Mouse (Mus musculus) hindbrain, embryonic 11.5 days (tissue): ENCODE data around the gene Tmeff2. TPM values are rescaled to one million over a fixed set of nuclear protein-coding genes. Genes with fewer than 3 reads are reported as not detected.

Experiments
- ATAC-seq: fragments of 200-750 bp; cut with Nextera tagmentation; 2 replicates; pipeline ENCODE4 v1.8.0; 2017; ENCODE audit warnings: mild to moderate bottlenecking, moderate TSS enrichment, moderate library complexity; ENCODE audit not compliant: low FRiP score
- DNase-seq: peaks from one replicate; pipeline ENCODE4 v3.0.0-alpha.2; 2015; ENCODE audit warnings: low spot score
- H3K27ac ChIP-seq: fragments of 300-500 bp; sonication (generic); 2 replicates; pipeline ENCODE4 v1.5.1; 2014; ENCODE audit warnings: mild to moderate bottlenecking, low read depth, low read length
- H3K27me3 ChIP-seq: fragments of 300-500 bp; sonication (generic); 2 replicates; pipeline ENCODE4 v1.6.1; 2014; ENCODE audit warnings: mild to moderate bottlenecking, low read length, moderate library complexity, mixed read lengths; ENCODE audit not compliant: control insufficient read depth, insufficient read depth
- H3K36me3 ChIP-seq: fragments of 300-500 bp; sonication (generic); 2 replicates; pipeline ENCODE4 v1.6.1; 2014; ENCODE audit warnings: mild to moderate bottlenecking, low read length, moderate library complexity, mixed read lengths; ENCODE audit not compliant: control insufficient read depth, insufficient read depth
- H3K4me1 ChIP-seq: fragments of 300-500 bp; sonication (generic); replicated peaks from 2 replicates; pipeline ENCODE4 v1.6.1; 2014; ENCODE audit warnings: low read length, mixed read lengths; ENCODE audit not compliant: control insufficient read depth, insufficient read depth
- H3K4me2 ChIP-seq: fragments of 300-500 bp; sonication (generic); replicated peaks from 2 replicates; pipeline ENCODE4 v1.6.1; 2014; ENCODE audit warnings: mild to moderate bottlenecking, low read depth, low read length
- H3K4me3 ChIP-seq: fragments of 300-500 bp; sonication (generic); 2 replicates; pipeline ENCODE4 v1.5.1; 2014; ENCODE audit warnings: low read depth, low read length
- H3K9ac ChIP-seq: fragments of 300-500 bp; sonication (generic); 2 replicates; pipeline ENCODE4 v1.6.1; 2014; ENCODE audit warnings: low read depth, low read length
- H3K9me3 ChIP-seq: fragments of 300-500 bp; sonication (generic); 2 replicates; pipeline ENCODE4 v1.6.1; 2016; ENCODE audit warnings: low read length; ENCODE audit not compliant: control insufficient read depth
- WGBS: fragments of 180-500 bp; shearing (Covaris S2); extraction: QIAGEN DNeasy Blood & Tissue Kit; methylation state at CpG from one replicate; pipeline ENCODE4 v1.1.7; 2014; 5-methylcytosine and 5-hydroxymethylcytosine counted together
- polyA plus RNA-seq: library from polyadenylated mRNA; unstranded; fragments of >200 nt; fragmentation: Nextera tagmentation; extraction: Ambion mirVana; gene quantifications from 2 replicates; pipeline ENCODE4 v1.2.1, GENCODE M21; 2014

The Tmeff2 gene
- polyA plus RNA-seq, 1 experiment from 2014 or later: 16.8 TPM

DNA sequence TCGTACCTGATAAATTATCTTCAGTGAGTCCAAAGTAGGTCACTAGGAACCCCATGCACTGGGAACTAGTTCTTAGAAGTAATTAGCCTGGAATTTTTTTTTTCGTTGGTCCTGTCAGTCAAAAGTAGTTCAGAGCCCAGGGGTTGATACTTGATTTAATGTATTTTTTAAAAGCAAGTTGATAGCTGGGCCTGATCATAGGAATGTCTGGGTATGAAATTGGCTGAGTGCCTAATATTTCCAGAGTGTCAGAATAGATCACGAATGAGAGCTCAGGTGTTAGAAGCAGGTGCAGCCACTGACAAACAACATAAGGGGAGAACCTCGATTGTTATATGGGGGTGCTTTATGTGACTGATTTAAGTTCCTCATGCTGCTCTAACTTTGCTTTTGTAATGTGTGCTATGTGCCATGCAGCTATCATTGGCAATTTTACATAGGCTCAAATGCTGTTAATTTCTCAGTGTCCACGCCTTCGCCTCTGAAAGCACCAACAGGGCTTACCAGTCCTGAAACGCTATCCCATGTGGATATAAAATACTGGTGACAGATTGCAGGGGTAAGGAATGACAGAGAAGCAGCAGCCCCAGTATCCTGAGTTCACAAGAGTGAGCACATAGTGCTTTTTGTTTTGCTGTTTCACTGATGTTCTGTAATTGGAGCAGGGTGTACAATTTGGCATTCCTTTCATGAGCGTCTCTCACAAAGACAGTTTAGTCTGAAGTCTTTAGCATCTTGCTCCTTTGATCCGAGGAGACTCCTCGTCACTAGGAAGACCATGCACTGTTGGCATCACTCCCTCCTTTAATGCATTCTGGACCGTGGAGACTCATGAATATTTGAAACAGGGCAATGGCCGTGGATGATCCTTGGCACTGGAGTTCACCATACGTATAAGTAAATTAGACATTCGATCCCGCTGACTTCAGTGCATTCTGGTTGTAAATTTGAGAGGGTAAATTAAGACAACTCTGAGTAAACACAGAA lies 175.6 kb downstream of the Tmeff2 start:
- DNase-seq (no peak), ATAC-seq (no peak)
- WGBS: 62% methylated on average over 15 of the region's 15 CpGs
- Histone ChIP-seq H3K27ac (no peak overlapping the region), H3K4me2 (no peak overlapping the region), H3K9me3 (no peaks in the 10 kb centered on the region), H3K9ac (no peak overlapping the region), H3K36me3 (no peaks in the 10 kb centered on the region), H3K27me3 (no peaks in the 10 kb centered on the region), H3K4me1 (no peaks in the 10 kb centered on the region), H3K4me3 (no peak overlapping the region)

GRCm38 (mm10) chr1:51088921-51089320 lies 188.5 kb downstream of the Tmeff2 start:
- Histone ChIP-seq H3K27ac (no peak overlapping the region), H3K9me3 (no peaks in the 10 kb centered on the region), H3K9ac (no peak overlapping the region), H3K4me1 (no peaks in the 10 kb centered on the region), H3K36me3 (no peaks in the 10 kb centered on the region), H3K4me3 (no peak overlapping the region), H3K4me2 (no peak overlapping the region), H3K27me3 (no peaks in the 10 kb centered on the region)
- DNase-seq: no peak
- ATAC-seq: no peak
- 77% methylated on average over 2 of the region's 2 CpGs for WGBS

DNA sequence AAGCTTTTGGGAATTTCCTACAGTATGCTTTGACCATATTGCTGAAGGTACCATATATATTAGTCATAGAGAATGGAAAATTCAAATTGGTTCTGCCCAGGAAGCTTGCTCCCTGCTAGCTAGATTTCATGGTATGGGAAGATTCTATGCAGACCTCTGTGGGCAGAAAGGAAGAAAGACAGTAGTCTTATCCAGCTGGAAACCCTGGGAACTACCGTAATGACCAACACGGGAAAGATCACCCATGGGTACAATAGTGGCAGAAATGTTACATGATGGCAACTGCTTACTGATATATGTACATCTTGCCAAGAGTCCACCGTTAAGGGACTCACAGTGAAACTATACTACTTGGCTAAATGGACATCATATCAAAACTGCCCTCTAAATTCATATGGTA lies 189.4 kb downstream of the Tmeff2 start:
- Histone ChIP-seq H3K4me1 (no peaks in the 10 kb centered on the region), H3K27me3 (no peaks in the 10 kb centered on the region), H3K4me2 (no peak overlapping the region), H3K27ac (no peak overlapping the region), H3K4me3 (no peak overlapping the region), H3K9ac (no peak overlapping the region), H3K36me3 (no peaks in the 10 kb centered on the region), H3K9me3 (no peaks in the 10 kb centered on the region)
- no peak for ATAC-seq
- WGBS: 97% methylated on average over 3 of the region's 3 CpGs
- no peak for DNase-seq

GRCm38 (mm10) chr1:51090212-51090761 lies 189.8 kb downstream of the Tmeff2 start:
- Histone ChIP-seq H3K4me2 (no peak overlapping the region), H3K4me1 (no peaks in the 10 kb centered on the region), H3K9me3 (no peaks in the 10 kb centered on the region), H3K27ac (no peak overlapping the region), H3K36me3 (no peaks in the 10 kb centered on the region), H3K9ac (no peak overlapping the region), H3K27me3 (no peaks in the 10 kb centered on the region), H3K4me3 (no peak overlapping the region)
- ATAC-seq (no peak), DNase-seq (no peak)
- 76% methylated on average over 4 of the region's 4 CpGs for WGBS

DNA sequence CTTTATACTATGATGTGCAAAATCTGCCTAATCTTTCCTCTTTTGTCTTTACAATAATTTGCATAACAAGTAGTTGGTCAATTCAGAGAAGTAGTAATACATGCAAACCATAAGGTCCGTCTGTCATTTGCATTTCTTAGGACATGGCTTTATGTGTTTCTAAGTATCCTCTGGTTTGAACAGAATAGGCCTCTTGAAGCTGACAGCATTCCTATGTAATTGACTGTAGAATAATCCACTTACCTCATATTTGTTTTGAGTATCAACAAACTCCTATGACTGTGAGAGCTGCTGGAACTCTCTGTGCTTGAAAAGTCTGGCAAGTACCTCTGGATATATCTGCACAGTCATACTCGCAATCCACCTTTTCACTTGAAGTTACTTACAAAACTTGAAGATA lies 194.3 kb downstream of the Tmeff2 start:
- ATAC-seq (no peak), DNase-seq (no peak)
- Histone ChIP-seq H3K4me2 (no peak overlapping the region), H3K27ac (no peak overlapping the region), H3K9me3 (no peaks in the 10 kb centered on the region), H3K27me3 (no peaks in the 10 kb centered on the region), H3K36me3 (no peaks in the 10 kb centered on the region), H3K4me3 (no peak overlapping the region), H3K9ac (no peak overlapping the region), H3K4me1 (no peaks in the 10 kb centered on the region)
- 77% methylated on average over 2 of the region's 2 CpGs for WGBS

DNA sequence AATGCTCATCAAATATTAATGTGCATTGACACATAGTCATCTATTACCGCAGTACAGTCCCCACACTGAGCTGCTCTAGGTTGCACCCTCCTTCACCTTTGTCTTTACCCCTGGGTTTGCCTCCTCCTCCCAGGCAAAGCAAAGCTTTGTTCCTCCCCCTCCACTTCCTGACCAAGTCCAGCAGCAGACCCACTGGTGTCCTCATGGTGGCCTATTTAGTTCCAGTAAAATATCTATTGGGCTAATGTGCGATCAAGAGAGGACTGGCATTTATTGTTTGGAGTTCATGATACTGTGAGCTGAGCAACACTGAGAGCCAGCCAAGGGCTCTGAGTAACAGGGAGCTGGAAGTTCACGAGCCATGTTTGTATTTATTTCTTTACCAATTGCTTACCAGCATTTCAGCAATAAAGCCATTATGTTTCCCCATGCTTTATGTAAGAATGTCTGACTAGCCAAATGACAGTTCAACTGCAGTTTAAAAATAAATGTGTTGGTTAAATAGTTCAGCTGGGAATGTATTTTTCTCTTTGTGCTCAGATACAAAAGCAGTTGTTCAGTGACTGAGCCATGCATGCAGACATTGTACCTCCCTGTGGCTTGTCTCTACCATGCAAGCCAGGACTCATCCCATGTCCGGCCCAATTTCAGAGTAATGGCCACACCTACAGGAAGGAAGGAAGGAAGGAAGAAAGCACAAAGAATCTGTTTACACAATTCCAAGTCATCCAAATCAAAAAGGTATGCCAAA lies 196.6 kb downstream of the Tmeff2 start:
- Histone ChIP-seq H3K27ac (peak overlapping the region; percentile 49; the same call in 1 of the 2 replicates), H3K4me1 (no peaks in the 10 kb centered on the region), H3K4me3 (no peak overlapping the region), H3K27me3 (no peaks in the 10 kb centered on the region), H3K36me3 (no peaks in the 10 kb centered on the region), H3K9ac (no peak overlapping the region), H3K4me2 (no peak overlapping the region), H3K9me3 (no peaks in the 10 kb centered on the region)
- DNase-seq: no peak
- ATAC-seq: peak; percentile 84
- WGBS: 79% methylated on average over 4 of the region's 4 CpGs

DNA sequence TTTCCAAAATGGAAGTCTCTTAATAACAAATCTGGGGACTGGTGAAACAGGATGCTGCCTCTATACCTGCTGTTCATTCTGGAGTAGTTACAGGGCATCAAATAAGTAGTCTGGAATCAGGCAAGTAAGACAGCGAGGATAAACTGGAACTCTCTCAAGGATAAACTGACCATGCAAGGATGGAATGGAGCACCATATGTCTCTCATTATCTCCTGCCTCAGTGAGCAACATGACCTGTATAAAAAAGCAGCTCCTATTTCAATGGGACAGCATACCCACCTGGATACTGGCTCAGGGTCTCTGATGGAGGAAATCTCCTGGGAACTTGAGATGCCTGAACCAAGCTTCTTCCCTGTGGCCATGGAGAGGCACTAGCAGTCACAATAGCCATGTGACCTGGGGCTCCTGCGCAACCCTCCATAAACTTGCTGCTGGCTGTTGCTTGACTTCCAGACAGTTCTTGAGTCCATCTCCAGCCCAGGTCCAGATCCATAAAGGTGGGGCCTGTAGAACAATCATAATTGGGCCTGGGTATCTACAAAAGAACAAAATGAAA lies 200.7 kb downstream of the Tmeff2 start:
- H3K4me3 ChIP-seq: no peak overlapping the region
- ATAC-seq (no peak), DNase-seq (no peak)
- H3K4me2 ChIP-seq: no peak overlapping the region
- no peaks in the 10 kb centered on the region for H3K4me1 ChIP-seq
- H3K27me3 ChIP-seq: no peaks in the 10 kb centered on the region
- no peaks in the 10 kb centered on the region for H3K36me3 ChIP-seq
- 87% methylated on average over 2 of the region's 2 CpGs for WGBS
- H3K9ac ChIP-seq: no peak overlapping the region
- no peak overlapping the region for H3K27ac ChIP-seq
- H3K9me3 ChIP-seq: no peaks in the 10 kb centered on the region

- H3K4me3 ChIP-seq: no peak overlapping the region
Measured at GRCm38 (mm10) chr1:51104698-51105097, 204.3 kb downstream of the Tmeff2 start.

More at GRCm38 (mm10) chr1:51104698-51105097, 204.3 kb downstream of the Tmeff2 start:
- 74% methylated on average over 2 of the region's 2 CpGs for WGBS
- no peak for DNase-seq
- Histone ChIP-seq H3K9me3 (no peaks in the 10 kb centered on the region), H3K4me2 (no peak overlapping the region), H3K27ac (no peak overlapping the region), H3K4me1 (no peaks in the 10 kb centered on the region), H3K36me3 (no peaks in the 10 kb centered on the region), H3K9ac (no peak overlapping the region), H3K27me3 (no peaks in the 10 kb centered on the region)
- ATAC-seq: no peak
